Comparison of ENCODE assay signal across 12 mouse cellular contexts in the genomic region with DNA sequence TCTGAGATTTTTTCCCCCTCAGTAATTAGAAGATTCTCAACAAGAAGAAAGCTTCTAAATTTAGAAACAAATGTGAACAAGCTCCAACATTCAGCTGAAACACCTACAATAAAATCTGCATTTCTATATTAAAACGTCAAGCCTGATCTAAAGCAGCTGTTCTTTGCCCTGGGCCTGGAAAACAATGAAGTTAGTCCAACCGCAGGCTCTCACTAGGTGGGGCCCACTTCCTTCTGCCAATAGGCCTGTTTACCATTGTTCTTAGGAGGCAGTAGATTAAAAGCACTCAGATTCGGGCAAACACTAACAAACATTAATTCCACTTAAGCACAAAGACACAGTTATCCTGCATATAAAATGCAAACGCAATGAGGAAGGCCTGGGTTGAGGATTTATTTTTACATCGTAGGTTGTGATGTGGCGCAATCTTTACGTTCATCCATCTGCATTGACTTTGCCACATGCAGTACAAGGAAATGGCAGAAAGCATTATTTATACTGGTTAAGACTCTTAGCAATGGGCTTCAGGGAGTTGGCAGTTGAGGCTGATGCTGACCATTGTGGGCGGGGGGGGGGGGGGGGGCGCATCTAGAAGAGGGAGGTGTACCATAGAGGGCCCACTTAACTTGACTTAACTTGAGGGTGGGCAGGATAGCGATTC. TPM values are rescaled to one million over a fixed set of nuclear protein-coding genes. Genes with fewer than 3 reads are reported as not detected.
DNase-seq lines count a peak whose midpoint lies in the region; ATAC-seq and TF ChIP-seq lines count a peak whose summit lies in the region.
"Had no signal": no experiment of that assay in that cellular context is flagged by ENCODE, and none has a peak within 500 bp of the region (broad histone marks: within the 10 kb centered on the region; RNA-seq: fewer than 3 reads in every experiment).

No protein-coding gene starts in this region.

- H3K9me3 ChIP-seq in forebrain, postnatal 0 days (ENCODE audit: low read length) = no peaks in the 10 kb centered on the region
- H3K9me3 ChIP-seq in forebrain, embryonic 11.5 days (ENCODE audit: control insufficient read depth, low read length) = no peaks in the 10 kb centered on the region
- H3K9me3 ChIP-seq: midbrain, embryonic 15.5 days had no signal

- 58% methylated on average over 10 of the region's 10 CpGs for WGBS in forebrain, postnatal 0 days
- 65% methylated on average over 8 of the region's 10 CpGs for WGBS in forebrain, embryonic 11.5 days

- H3K9ac ChIP-seq in forebrain, postnatal 0 days = no peak overlapping the region
- no peak overlapping the region for H3K9ac ChIP-seq in forebrain, embryonic 11.5 days (ENCODE audit: low read length)
- H3K9ac ChIP-seq: midbrain, embryonic 15.5 days had no signal

- no peak for TF ChIP-seq POLR2A in bone marrow macrophage, adult 2 months (IDR thresholded peaks at IDR 0.05; ENCODE audit: borderline replicate concordance, low read depth, low read length)

- peak; percentile 10; the same call in 1 of the 2 replicates for ATAC-seq in forebrain, postnatal 0 days
- ATAC-seq in forebrain, embryonic 11.5 days (replicated peaks; ENCODE audit: low FRiP score) = no peak
- ATAC-seq: midbrain, embryonic 15.5 days had no signal

- no peaks in the 10 kb centered on the region for H3K27me3 ChIP-seq in forebrain, postnatal 0 days (ENCODE audit: insufficient read depth, low read length)
- H3K27me3 ChIP-seq in forebrain, embryonic 11.5 days (ENCODE audit: control insufficient read depth, insufficient read depth, low read length) = no peaks in the 10 kb centered on the region
- H3K27me3 ChIP-seq: midbrain, embryonic 15.5 days had no signal

- H3K4me2 ChIP-seq in forebrain, postnatal 0 days (ENCODE audit: low read depth) = no peak overlapping the region
- H3K4me2 ChIP-seq in forebrain, embryonic 11.5 days (ENCODE audit: low read depth, low read length, severe bottlenecking) = no peak overlapping the region
- H3K4me2 ChIP-seq: midbrain, embryonic 15.5 days had no signal

- peak overlapping the region; percentile 51 for H3K27ac ChIP-seq in forebrain, postnatal 0 days (ENCODE audit: low read depth, low read length)
- no peak overlapping the region for H3K27ac ChIP-seq in forebrain, embryonic 11.5 days (ENCODE audit: low read depth, low read length)
- 0 out of 2 replicates have a peak overlapping the region, but pooled peaks have one; percentile 29 for H3K27ac ChIP-seq in bone marrow macrophage, adult 2 months (ENCODE audit: insufficient read depth, low read depth, low read length)
- H3K27ac ChIP-seq: midbrain, embryonic 15.5 days had no signal

- H3K4me1 ChIP-seq in forebrain, postnatal 0 days (ENCODE audit: insufficient read depth) = no peaks in the 10 kb centered on the region
- H3K4me1 ChIP-seq in forebrain, embryonic 11.5 days (replicated peaks; ENCODE audit: control insufficient read depth, insufficient read depth, low read length) = no peaks in the 10 kb centered on the region
- H3K4me1 ChIP-seq in bone marrow macrophage, adult 2 months (ENCODE audit: control insufficient read depth, insufficient read depth, low read length) = peaks cover 13% of the 10 kb centered on the region
- H3K4me1 ChIP-seq: midbrain, embryonic 15.5 days had no signal

- no peaks in the 10 kb centered on the region for H3K36me3 ChIP-seq in forebrain, postnatal 0 days (ENCODE audit: insufficient read depth)
- H3K36me3 ChIP-seq in forebrain, embryonic 11.5 days (ENCODE audit: control insufficient read depth, insufficient read depth, low read length) = no peaks in the 10 kb centered on the region
- H3K36me3 ChIP-seq: midbrain, embryonic 15.5 days had no signal

- TF ChIP-seq CTCF in forebrain, postnatal 0 days (IDR thresholded peaks at IDR 0.05; ENCODE audit: low read depth) = no peak
- no peak for TF ChIP-seq CTCF in bone marrow macrophage, adult 2 months (IDR thresholded peaks at IDR 0.05; ENCODE audit: low read depth, low read length)

- H3K4me3 ChIP-seq in forebrain, postnatal 0 days (ENCODE audit: low read depth, low read length) = no peak overlapping the region
- H3K4me3 ChIP-seq in forebrain, embryonic 11.5 days (ENCODE audit: low read depth, low read length) = no peak overlapping the region
- no peak overlapping the region for H3K4me3 ChIP-seq in bone marrow macrophage, adult 2 months (ENCODE audit: insufficient read depth, low read length)
- H3K4me3 ChIP-seq: midbrain, embryonic 15.5 days had no signal

- DNase-seq in forebrain, postnatal 0 days = no peak
- DNase-seq in forebrain, embryonic 11.5 days (ENCODE audit: low spot score) = no peak
- peak; percentile 25 for DNase-seq in induced T-regulatory cell, adult 2 months (ENCODE audit: low read depth)
- peak; percentile 63 for DNase-seq in lung, postnatal 36 days
- no peak for DNase-seq in urinary bladder, postnatal 14 days (ENCODE audit: low spot score)
- no peak for DNase-seq in cerebellum, adult 18-20 months
- no peak for DNase-seq in right cerebral cortex, adult 18-20 months
- DNase-seq: adrenal gland, postnatal 25 days; layer of hippocampus, postnatal 36 days; right cerebral cortex, postnatal 4 days had no signal

RNA-seq across cellular contexts. Expression of gene Crybg3, which starts 32.9 kb away (rescaled TPM):
- total RNA-seq in forebrain, postnatal 0 days (2014; rRNA removed) = 4.3 and 4.7 TPM in 2 replicates
- 0.88 and 0.92 TPM in 2 replicates for polyA plus RNA-seq in forebrain, postnatal 0 days (2015; fragmentation: Nextera tagmentation; extraction: Ambion mirVana)
- 6.0 and 6.5 TPM in 2 replicates for polyA plus RNA-seq in forebrain, embryonic 11.5 days (2014; fragmentation: Nextera tagmentation; extraction: Ambion mirVana)
- 21.4 and 25.8 TPM in 2 replicates for polyA plus RNA-seq in bone marrow macrophage, adult 2 months (2012; ENCODE audit: insufficient read depth, insufficient read length, missing spikeins)

Comparison
In these comparisons a context has a peak if more than half of its experiments do, and no peak if none do; other contexts are left out.
1. DNase-seq: peak in induced T-regulatory cell, adult 2 months (single experiment) and lung, postnatal 36 days (single experiment); none in forebrain, postnatal 0 days (single experiment), forebrain, embryonic 11.5 days (single experiment), urinary bladder, postnatal 14 days (single experiment), cerebellum, adult 18-20 months (0 of 2) and right cerebral cortex, adult 18-20 months (single experiment).